Mouse (Mus musculus) lung, embryonic 14.5 days (tissue): ENCODE measurements around the gene Magi2. TPM values are rescaled to one million over a fixed set of nuclear protein-coding genes. Genes with fewer than 3 reads are reported as not detected.

Experiments
- ATAC-seq: fragments of 200-750 bp; cut with Nextera tagmentation; 2 replicates; pipeline ENCODE4 v1.8.0; 2017; ENCODE audit warnings: mild to moderate bottlenecking, moderate TSS enrichment, moderate library complexity; ENCODE audit not compliant: insufficient read depth
- DNase-seq: peaks from one replicate; pipeline ENCODE4 v3.0.0-alpha.2; 2015
- H3K27ac ChIP-seq: fragments of 300-500 bp; sonication (generic); 2 replicates; pipeline ENCODE4 v1.5.1; 2014; ENCODE audit warnings: low read depth, mild to moderate bottlenecking, moderate library complexity
- H3K27me3 ChIP-seq: fragments of 300-500 bp; sonication (generic); 2 replicates; pipeline ENCODE4 v1.6.1; 2014; ENCODE audit warnings: low read length, control low read depth; ENCODE audit not compliant: insufficient read depth
- H3K36me3 ChIP-seq: fragments of 300-500 bp; sonication (generic); 2 replicates; pipeline ENCODE4 v1.6.1; 2014; ENCODE audit warnings: control low read depth; ENCODE audit not compliant: insufficient read depth
- H3K4me1 ChIP-seq: fragments of 300-500 bp; sonication (generic); 2 replicates; pipeline ENCODE4 v1.6.1; 2014; ENCODE audit warnings: antibody characterized with exemption, control low read depth; ENCODE audit not compliant: insufficient read depth
- H3K4me2 ChIP-seq: fragments of 300-500 bp; sonication (generic); 2 replicates; pipeline ENCODE4 v1.6.1; 2014; ENCODE audit warnings: mild to moderate bottlenecking
- H3K4me3 ChIP-seq: fragments of 300-500 bp; sonication (generic); 2 replicates; pipeline ENCODE4 v1.5.1; 2014; ENCODE audit warnings: low read depth, low read length
- H3K9ac ChIP-seq: fragments of 300-500 bp; sonication (generic); 2 replicates; pipeline ENCODE4 v1.6.1; 2014
- H3K9me3 ChIP-seq: fragments of 300-500 bp; sonication (generic); 2 replicates; pipeline ENCODE4 v1.6.1; 2016; ENCODE audit warnings: low read depth, low read length, control low read depth
- CTCF ChIP-seq: IDR thresholded peaks from 2 replicates; pipeline ENCODE4 v1.5.1; 2016; ENCODE audit warnings: antibody characterized with exemption, low read depth
- WGBS: fragments of 180-500 bp; shearing (Covaris S2); extraction: QIAGEN DNeasy Blood & Tissue Kit; methylation state at CpG from one replicate; pipeline ENCODE4 v1.1.7; 2014; 5-methylcytosine and 5-hydroxymethylcytosine counted together
- polyA plus RNA-seq: library from polyadenylated mRNA; unstranded; fragments of >200 nt; fragmentation: Nextera tagmentation; extraction: Ambion mirVana; gene quantifications from 2 replicates; pipeline ENCODE4 v1.2.1, GENCODE M21; 2014

The Magi2 gene
- polyA plus RNA-seq, 1 experiment from 2014 or later, result 2.4 TPM

DNA sequence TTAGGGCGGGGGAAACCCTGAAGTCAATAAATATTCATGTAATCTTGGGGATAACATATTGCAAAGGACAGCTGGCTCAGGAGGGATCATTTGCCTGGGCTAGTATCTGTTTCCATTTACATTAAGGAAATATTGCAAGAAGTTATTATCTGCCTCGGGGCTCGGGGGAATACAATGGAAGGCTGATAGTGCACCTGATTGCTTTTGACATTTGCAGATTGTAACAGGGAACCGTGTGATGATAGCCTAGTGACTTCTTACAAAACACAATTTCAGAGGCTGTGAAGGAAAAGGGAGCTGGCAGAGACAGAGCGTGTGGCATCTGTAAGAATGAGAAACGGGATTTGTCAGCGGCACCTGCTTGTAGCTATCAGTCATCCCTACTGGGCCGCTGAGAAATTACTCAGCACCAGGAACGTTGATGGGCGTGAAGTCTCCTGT, 1356.2 kb downstream of the Magi2 start:
- ATAC-seq (no peak), DNase-seq (no peak)
- H3K27ac ChIP-seq, result no peak overlapping the region
- WGBS, result 45% methylated on average over 10 of the region's 10 CpGs
- H3K9ac ChIP-seq, result no peak overlapping the region
- no peaks in the 10 kb centered on the region for H3K27me3 ChIP-seq
- no peaks in the 10 kb centered on the region for H3K9me3 ChIP-seq
- H3K4me2 ChIP-seq, result no peak overlapping the region
- H3K36me3 ChIP-seq, result no peaks in the 10 kb centered on the region
- TF ChIP-seq CTCF, result no peak
- H3K4me1 ChIP-seq, result no peaks in the 10 kb centered on the region
- no peak overlapping the region for H3K4me3 ChIP-seq

GRCm38 (mm10) chr5:20583639-20584038, 1356.8 kb downstream of the Magi2 start:
- no peak for TF ChIP-seq CTCF
- Histone ChIP-seq H3K4me2 (no peak overlapping the region), H3K9me3 (no peaks in the 10 kb centered on the region), H3K27ac (no peak overlapping the region), H3K36me3 (no peaks in the 10 kb centered on the region), H3K4me1 (no peaks in the 10 kb centered on the region), H3K9ac (no peak overlapping the region), H3K27me3 (no peaks in the 10 kb centered on the region), H3K4me3 (no peak overlapping the region)
- no peak for ATAC-seq
- WGBS, result 71% methylated on average over 3 of the region's 3 CpGs
- DNase-seq, result no peak

DNA sequence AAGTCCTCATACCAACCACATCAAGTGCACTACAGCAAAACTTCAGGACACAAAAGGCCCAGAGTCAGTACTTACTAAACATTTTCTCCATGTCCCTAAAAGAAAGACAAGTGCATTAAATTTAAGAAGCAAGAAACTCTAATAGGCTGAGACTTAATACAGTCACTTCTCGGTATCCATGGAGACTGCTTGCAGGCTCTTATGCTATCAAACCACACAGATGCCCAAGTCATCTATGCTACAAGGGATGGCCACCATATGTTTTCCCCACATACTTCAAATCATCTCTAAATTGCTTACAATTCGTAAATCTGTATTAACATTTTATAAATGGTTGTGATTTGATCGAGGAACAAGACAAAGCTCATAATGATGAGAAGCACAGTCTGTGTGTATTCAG, 1357.9 kb downstream of the Magi2 start:
- no peaks in the 10 kb centered on the region for H3K9me3 ChIP-seq
- no peak for TF ChIP-seq CTCF
- H3K9ac ChIP-seq, result no peak overlapping the region
- H3K4me1 ChIP-seq, result no peaks in the 10 kb centered on the region
- no peak for ATAC-seq
- no peak overlapping the region for H3K4me3 ChIP-seq
- no peak for DNase-seq
- 83% methylated on average over 3 of the region's 3 CpGs for WGBS
- H3K36me3 ChIP-seq, result no peaks in the 10 kb centered on the region
- no peak overlapping the region for H3K4me2 ChIP-seq
- no peaks in the 10 kb centered on the region for H3K27me3 ChIP-seq
- no peak overlapping the region for H3K27ac ChIP-seq

DNA sequence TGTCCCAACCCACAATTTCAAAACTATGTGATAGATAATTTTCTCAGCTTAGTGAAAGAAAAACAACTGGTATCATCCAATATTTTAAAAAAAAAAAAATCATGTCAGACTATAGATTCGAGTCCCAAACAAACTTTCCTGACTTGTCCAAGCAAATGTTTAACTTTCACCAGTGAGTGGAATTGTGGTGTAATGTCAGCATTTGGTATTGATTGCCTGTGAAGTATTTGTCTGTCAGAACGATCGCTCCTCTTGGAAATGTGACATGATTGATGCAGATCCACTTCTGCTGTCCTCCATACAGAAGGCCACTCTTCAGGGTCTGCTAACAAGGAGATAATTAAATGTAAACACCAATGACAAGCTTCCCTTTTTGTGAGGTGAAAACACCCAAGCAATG, 1362.9 kb downstream of the Magi2 start:
- Histone ChIP-seq H3K9ac (no peak overlapping the region), H3K27me3 (no peaks in the 10 kb centered on the region), H3K4me3 (no peak overlapping the region), H3K4me2 (no peak overlapping the region), H3K27ac (no peak overlapping the region), H3K36me3 (no peaks in the 10 kb centered on the region), H3K4me1 (no peaks in the 10 kb centered on the region), H3K9me3 (no peaks in the 10 kb centered on the region)
- ATAC-seq (no peak), DNase-seq (no peak)
- WGBS, result 5% methylated on average over 3 of the region's 3 CpGs
- TF ChIP-seq CTCF, result no peak

- Histone ChIP-seq H3K4me1 (no peaks in the 10 kb centered on the region), H3K9me3 (no peaks in the 10 kb centered on the region), H3K4me3 (no peak overlapping the region), H3K36me3 (no peaks in the 10 kb centered on the region), H3K27ac (no peak overlapping the region), H3K9ac (no peak overlapping the region), H3K4me2 (no peak overlapping the region), H3K27me3 (no peaks in the 10 kb centered on the region)
- ATAC-seq (no peak), DNase-seq (no peak)
- 69% methylated on average over 3 of the region's 3 CpGs for WGBS
- no peak for TF ChIP-seq CTCF
These were observed 1371.4 kb downstream of the Magi2 start for GRCm38 (mm10) chr5:20598196-20598595.

DNA sequence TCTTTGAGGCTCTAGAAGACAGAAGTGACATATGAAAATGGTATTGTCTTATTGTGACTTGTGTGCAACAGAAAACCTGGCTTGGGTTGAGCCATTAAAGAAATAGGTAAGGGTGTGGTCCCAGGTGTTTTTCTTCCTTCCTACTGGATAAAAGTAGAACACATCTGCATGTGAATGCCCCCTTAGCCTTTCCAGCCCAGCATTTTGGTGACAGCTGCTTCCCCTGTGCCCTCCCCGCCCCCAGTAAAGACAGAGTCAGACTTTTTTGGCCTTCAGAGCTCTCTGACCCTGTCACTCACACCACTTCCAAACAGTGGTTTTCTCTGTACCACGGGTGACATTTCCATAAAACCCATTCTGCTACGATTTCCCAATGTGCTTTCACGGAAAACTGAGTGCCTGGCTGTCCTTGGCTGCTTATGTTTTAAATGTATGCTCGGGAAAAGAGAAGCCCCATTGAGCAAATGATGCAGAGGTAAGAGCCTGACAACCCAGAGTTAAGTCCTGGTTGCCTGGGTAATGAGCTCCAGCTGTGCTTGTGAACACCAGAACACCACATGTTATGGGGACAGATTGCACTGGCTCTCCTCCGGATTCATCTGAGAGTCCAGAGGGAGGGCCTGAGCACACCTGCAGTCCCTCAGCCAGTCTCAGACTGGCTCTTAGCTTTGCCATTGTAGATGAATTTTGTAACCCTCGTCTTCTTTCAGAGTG, 1377.1 kb downstream of the Magi2 start:
- DNase-seq (no peak), ATAC-seq (no peak)
- Histone ChIP-seq H3K27me3 (no peaks in the 10 kb centered on the region), H3K9ac (no peak overlapping the region), H3K36me3 (no peaks in the 10 kb centered on the region), H3K27ac (no peak overlapping the region), H3K4me3 (no peak overlapping the region), H3K4me2 (no peak overlapping the region), H3K9me3 (no peaks in the 10 kb centered on the region), H3K4me1 (no peaks in the 10 kb centered on the region)
- 48% methylated on average over 7 of the region's 7 CpGs for WGBS
- no peak for TF ChIP-seq CTCF

GRCm38 (mm10) chr5:20606497-20606896, 1379.7 kb downstream of the Magi2 start:
- TF ChIP-seq CTCF, result no peak
- H3K27me3 ChIP-seq, result no peaks in the 10 kb centered on the region
- WGBS, result 78% methylated on average over 5 of the region's 5 CpGs
- H3K27ac ChIP-seq, result no peak overlapping the region
- H3K4me2 ChIP-seq, result no peak overlapping the region
- no peaks in the 10 kb centered on the region for H3K4me1 ChIP-seq
- H3K9me3 ChIP-seq, result no peaks in the 10 kb centered on the region
- no peak overlapping the region for H3K4me3 ChIP-seq
- H3K9ac ChIP-seq, result no peak overlapping the region
- no peak for DNase-seq
- ATAC-seq, result no peak
- H3K36me3 ChIP-seq, result no peaks in the 10 kb centered on the region
